Mouse (Mus musculus) stomach, embryonic 14.5 days (tissue): Measurements from ENCODE around the gene Hist1h3g. TPM values are rescaled to one million over a fixed set of nuclear protein-coding genes. Genes with fewer than 3 reads are reported as not detected.
A peak's percentile ranks its signal among the peaks of the same experiment; 100 is the strongest.

Experiments used
- ATAC-seq: fragments of 200-750 bp; cut with Nextera tagmentation; 2 replicates; pipeline ENCODE4 v1.8.0; 2017; ENCODE audit warnings: low read depth, moderate TSS enrichment; ENCODE audit not compliant: insufficient number of reproducible peaks, insufficient read depth, low FRiP score
- H3K27ac ChIP-seq: fragments of 300-500 bp; sonication (generic); 2 replicates; pipeline ENCODE4 v1.5.1; 2014; ENCODE audit warnings: mild to moderate bottlenecking, low read length, moderate library complexity, mixed read lengths
- H3K27me3 ChIP-seq: fragments of 300-500 bp; sonication (generic); 2 replicates; pipeline ENCODE4 v1.6.1; 2014; ENCODE audit warnings: low read length, control low read depth, mixed read lengths; ENCODE audit not compliant: control insufficient read depth, insufficient read depth
- H3K36me3 ChIP-seq: fragments of 300-500 bp; sonication (generic); 2 replicates; pipeline ENCODE4 v1.6.1; 2014; ENCODE audit warnings: mild to moderate bottlenecking, control low read depth, low read length, moderate library complexity, mixed read lengths; ENCODE audit not compliant: control insufficient read depth, insufficient read depth
- H3K4me1 ChIP-seq: fragments of 300-500 bp; sonication (generic); 2 replicates; pipeline ENCODE4 v1.6.1; 2014; ENCODE audit warnings: low read length, control low read depth, mixed read lengths; ENCODE audit not compliant: control insufficient read depth, insufficient read depth
- H3K4me2 ChIP-seq: fragments of 300-500 bp; sonication (generic); replicated peaks from 2 replicates; pipeline ENCODE4 v1.6.1; 2014; ENCODE audit warnings: low read depth, low read length, control low read depth
- H3K4me3 ChIP-seq: fragments of 300-500 bp; sonication (generic); 2 replicates; pipeline ENCODE4 v1.5.1; 2014; ENCODE audit warnings: low read depth, low read length, control low read depth
- H3K9ac ChIP-seq: fragments of 300-500 bp; sonication (generic); replicated peaks from 2 replicates; pipeline ENCODE4 v1.6.1; 2014; ENCODE audit warnings: low read depth, mild to moderate bottlenecking, control low read depth, low read length, moderate library complexity, mixed read lengths
- H3K9me3 ChIP-seq: fragments of 300-500 bp; sonication (generic); 2 replicates; pipeline ENCODE4 v1.6.1; 2016; ENCODE audit warnings: low read depth, low read length, control low read depth; ENCODE audit not compliant: control insufficient read depth
- WGBS: fragments of 180-500 bp; shearing (Covaris S2); extraction: QIAGEN DNeasy Blood & Tissue Kit; methylation state at CpG from one replicate; pipeline ENCODE4 v1.1.7; 2014; 5-methylcytosine and 5-hydroxymethylcytosine counted together
- polyA plus RNA-seq: library from polyadenylated mRNA; unstranded; fragments of >200 nt; fragmentation: Nextera tagmentation; extraction: Ambion mirVana; gene quantifications from 2 replicates; pipeline ENCODE4 v1.2.1, GENCODE M21; 2014

Gene Hist1h3g
- polyA plus RNA-seq, 1 experiment from 2014 or later: 7.8 TPM

DNA sequence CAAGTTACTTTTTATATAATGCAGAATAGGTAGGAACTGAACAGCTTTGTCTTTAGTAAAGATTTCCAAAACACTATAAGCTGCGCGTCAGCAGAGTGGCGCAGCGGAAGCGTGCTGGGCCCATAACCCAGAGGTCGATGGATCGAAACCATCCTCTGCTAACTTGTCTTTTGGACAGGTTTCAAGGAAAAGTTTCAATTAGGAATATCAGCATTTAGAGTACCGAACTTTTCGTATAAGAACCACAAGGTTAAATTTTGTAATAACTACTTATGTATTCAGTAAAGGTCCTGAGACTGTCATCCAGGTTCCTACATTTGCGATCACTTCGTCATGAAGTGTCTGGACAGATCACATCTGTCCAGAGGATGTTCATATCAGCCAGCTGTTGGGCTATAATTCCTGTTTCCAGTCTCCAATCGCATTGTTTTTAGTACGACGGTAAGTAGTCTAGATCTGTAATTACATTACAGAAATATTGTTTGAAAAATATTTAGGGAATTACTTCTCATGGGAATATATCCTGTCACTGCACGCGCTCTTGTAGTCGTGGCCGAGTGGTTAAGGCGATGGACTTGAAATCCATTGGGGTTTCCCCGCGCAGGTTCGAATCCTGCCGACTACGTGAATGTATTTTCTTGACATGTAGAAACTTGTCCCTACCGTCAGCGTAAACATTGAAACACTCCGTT is 17.5 kb upstream of the Hist1h3g start:
- Histone ChIP-seq H3K27ac (no peak overlapping the region; the same call in 1 of the 2 replicates), H3K4me1 (no peaks in the 10 kb centered on the region; the same call in 1 of the 2 replicates), H3K36me3 (no peaks in the 10 kb centered on the region), H3K4me3 (peak overlapping the region; percentile 55), H3K9me3 (no peaks in the 10 kb centered on the region), H3K27me3 (no peaks in the 10 kb centered on the region), H3K4me2 (peak overlapping the region; percentile 72), H3K9ac (peak overlapping the region; percentile 33; the same call in 1 of the 2 replicates)
- peak; percentile 81 for ATAC-seq
- under 1% methylated on average over 27 of the region's 27 CpGs for WGBS

DNA sequence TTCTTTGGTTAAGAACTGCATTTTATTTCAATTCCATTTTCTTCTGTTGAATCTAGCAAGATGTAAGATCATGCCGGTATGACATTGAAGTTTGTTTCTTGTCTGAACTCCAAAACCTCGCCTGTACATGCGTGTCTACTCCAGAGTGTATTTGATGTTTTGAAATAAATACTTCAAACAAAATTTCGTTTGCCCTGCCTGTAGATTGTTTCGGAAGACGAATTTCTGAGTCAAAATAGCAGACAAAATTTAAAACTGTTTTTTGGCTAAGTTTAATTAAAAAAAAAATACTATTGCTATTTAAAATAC is 17.0 kb upstream of the Hist1h3g start:
- Histone ChIP-seq H3K4me3 (peak overlapping the region; percentile 55), H3K36me3 (no peaks in the 10 kb centered on the region), H3K9ac (peak overlapping the region; percentile 33; the same call in 1 of the 2 replicates), H3K4me2 (peak overlapping the region; percentile 72), H3K4me1 (no peaks in the 10 kb centered on the region; the same call in 1 of the 2 replicates), H3K27me3 (no peaks in the 10 kb centered on the region), H3K9me3 (no peaks in the 10 kb centered on the region), H3K27ac (no peak overlapping the region)
- WGBS: under 1% methylated on average over 6 of the region's 6 CpGs
- no peak for ATAC-seq

DNA sequence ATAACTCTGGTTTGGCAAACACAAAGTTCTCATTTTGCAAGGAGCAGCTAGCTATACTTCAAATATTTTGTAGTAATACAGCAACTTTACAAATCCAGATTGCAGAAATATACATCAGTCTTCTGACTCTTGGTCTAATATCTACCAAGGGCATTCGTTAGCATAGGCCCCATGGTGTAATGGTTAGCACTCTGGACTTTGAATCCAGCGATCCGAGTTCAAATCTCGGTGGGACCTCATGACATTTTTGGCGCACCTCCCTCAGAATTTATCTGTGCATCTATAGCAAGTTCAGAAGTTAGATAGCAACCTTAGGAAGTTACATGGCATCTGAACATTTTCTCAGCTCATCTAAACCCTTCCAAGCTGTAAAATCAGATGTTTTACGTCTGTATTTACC is 16.3 kb upstream of the Hist1h3g start:
- 0% methylated on average over 6 of the region's 6 CpGs for WGBS
- H3K27ac ChIP-seq: no peak overlapping the region
- H3K4me3 ChIP-seq: peak overlapping the region; percentile 55
- H3K9ac ChIP-seq: no peak overlapping the region
- peak overlapping the region; percentile 72 for H3K4me2 ChIP-seq
- no peaks in the 10 kb centered on the region for H3K36me3 ChIP-seq
- H3K27me3 ChIP-seq: no peaks in the 10 kb centered on the region
- H3K9me3 ChIP-seq: no peaks in the 10 kb centered on the region
- no peaks in the 10 kb centered on the region; the same call in 1 of the 2 replicates for H3K4me1 ChIP-seq
- peak; percentile 51; the same call in 1 of the 2 replicates for ATAC-seq

DNA sequence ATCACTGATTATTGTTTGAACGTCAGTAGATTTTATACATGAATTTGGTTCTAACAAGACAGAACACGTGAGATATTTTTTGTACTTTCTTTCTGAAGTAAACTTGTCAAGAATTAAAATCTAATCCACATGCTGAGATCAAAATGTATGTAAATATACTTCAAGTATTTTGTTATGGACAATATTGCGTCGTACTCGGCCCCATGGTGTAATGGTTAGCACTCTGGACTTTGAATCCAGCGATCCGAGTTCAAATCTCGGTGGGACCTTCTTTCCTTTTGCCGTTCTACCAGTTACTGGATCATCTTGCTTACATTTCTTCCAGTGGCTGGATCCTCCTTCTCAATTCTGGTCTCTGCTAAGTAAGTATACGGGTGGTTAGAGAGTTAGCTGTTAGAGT is 15.8 kb upstream of the Hist1h3g start:
- ATAC-seq: peak; percentile 54; the same call in 1 of the 2 replicates
- no peaks in the 10 kb centered on the region; the same call in 1 of the 2 replicates for H3K4me1 ChIP-seq
- H3K4me3 ChIP-seq: peak overlapping the region; percentile 55
- H3K36me3 ChIP-seq: no peaks in the 10 kb centered on the region
- no peak overlapping the region for H3K9ac ChIP-seq
- H3K9me3 ChIP-seq: no peaks in the 10 kb centered on the region
- H3K27me3 ChIP-seq: no peaks in the 10 kb centered on the region
- no peak overlapping the region for H3K27ac ChIP-seq
- H3K4me2 ChIP-seq: peak overlapping the region; percentile 72
- under 1% methylated on average over 10 of the region's 10 CpGs for WGBS

DNA sequence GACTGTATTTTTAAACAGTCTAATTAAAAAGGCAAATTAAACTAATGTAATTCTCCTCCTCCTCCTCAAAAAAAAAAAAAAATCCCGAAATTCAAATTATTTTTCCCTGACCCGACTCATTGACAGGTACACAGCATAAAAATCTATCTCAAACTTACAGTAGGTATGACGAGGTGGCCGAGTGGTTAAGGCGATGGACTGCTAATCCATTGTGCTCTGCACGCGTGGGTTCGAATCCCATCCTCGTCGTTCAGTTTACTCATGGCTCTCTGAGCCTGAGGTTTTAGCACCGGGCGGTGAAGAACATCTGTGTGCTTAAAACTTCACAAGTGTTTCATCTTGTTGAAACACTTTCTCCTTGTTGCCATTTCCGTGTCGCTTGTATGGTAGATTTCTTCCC is 13.5 kb upstream of the Hist1h3g start:
- Histone ChIP-seq H3K36me3 (no peaks in the 10 kb centered on the region), H3K4me3 (no peak overlapping the region), H3K27me3 (no peaks in the 10 kb centered on the region), H3K4me1 (no peaks in the 10 kb centered on the region), H3K9me3 (no peaks in the 10 kb centered on the region), H3K9ac (no peak overlapping the region), H3K27ac (no peak overlapping the region), H3K4me2 (0 out of 2 replicates have a peak overlapping the region, but pooled peaks have one; percentile 23)
- under 1% methylated on average over 14 of the region's 14 CpGs for WGBS
- no peak for ATAC-seq

DNA sequence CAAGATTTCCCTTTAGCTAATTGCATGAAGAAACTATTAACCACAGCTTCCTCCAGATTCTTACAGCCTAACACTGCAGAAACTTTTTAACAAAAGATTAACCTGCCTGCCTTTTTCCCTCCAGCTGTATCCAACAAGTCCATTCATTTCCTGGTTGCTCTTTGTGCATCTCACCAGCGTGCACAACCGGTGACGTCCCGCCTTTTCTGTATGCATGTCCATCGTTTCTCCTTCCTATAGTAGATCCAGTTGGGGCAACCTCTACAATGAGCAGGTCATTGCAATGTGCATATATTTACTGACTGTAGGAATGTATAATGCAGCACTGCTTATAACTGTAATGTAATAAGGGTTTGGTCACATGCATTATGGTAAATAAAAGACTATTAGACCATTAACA is 11.2 kb upstream of the Hist1h3g start:
- Histone ChIP-seq H3K4me1 (peaks cover 3% of the 10 kb centered on the region; the same call in 1 of the 2 replicates), H3K27me3 (no peaks in the 10 kb centered on the region), H3K9ac (no peak overlapping the region), H3K27ac (no peak overlapping the region), H3K9me3 (no peaks in the 10 kb centered on the region), H3K36me3 (no peaks in the 10 kb centered on the region), H3K4me3 (no peak overlapping the region), H3K4me2 (no peak overlapping the region)
- WGBS: 58% methylated on average over 5 of the region's 5 CpGs
- ATAC-seq: no peak

DNA sequence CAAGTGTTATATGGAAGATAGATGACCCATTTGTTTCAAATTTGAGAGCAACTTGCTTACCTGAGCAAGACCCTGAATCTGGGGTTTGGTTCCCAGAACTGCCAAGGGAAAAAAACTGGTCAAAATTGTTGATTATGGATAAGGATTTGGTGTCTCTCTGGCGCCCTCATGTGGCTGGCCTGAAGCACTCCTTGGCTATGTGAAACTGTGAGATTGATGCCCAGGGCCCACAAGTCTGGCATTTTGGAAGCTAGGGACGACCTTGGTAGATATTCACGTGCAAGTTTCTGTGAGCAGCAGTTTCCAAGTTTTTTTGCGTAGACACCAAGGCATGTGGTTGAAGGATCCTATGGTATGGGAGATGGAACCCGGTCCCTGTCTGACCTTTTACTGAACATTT is 10.6 kb upstream of the Hist1h3g start:
- H3K27me3 ChIP-seq: no peaks in the 10 kb centered on the region
- H3K4me1 ChIP-seq: peaks cover 5% of the 10 kb centered on the region; the same call in 1 of the 2 replicates
- no peak overlapping the region for H3K9ac ChIP-seq
- H3K4me2 ChIP-seq: no peak overlapping the region
- no peak overlapping the region for H3K4me3 ChIP-seq
- no peak for ATAC-seq
- H3K9me3 ChIP-seq: no peaks in the 10 kb centered on the region
- no peaks in the 10 kb centered on the region for H3K36me3 ChIP-seq
- 11% methylated on average over 5 of the region's 5 CpGs for WGBS
- no peak overlapping the region for H3K27ac ChIP-seq

DNA sequence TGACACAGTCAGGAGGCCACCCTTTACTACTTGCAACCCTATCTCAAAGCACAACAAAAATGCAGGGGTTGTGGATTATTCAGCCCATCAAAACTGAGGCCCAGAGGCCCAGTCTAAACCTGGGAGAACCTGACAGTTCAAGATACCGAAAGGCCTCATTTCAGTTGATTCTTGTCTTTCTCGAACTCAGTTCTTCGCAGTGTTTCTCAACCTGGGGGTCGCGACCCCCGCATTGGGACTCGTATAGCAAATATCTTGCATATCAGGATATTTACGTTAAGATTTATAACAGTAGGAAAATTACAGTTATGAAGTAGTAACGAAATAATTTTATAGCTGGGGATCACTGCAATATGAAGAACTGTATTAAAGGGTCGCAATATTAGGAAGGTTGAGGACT is 9.3 kb upstream of the Hist1h3g start:
- WGBS: 1% methylated on average over 10 of the region's 10 CpGs
- H3K36me3 ChIP-seq: no peaks in the 10 kb centered on the region
- no peaks in the 10 kb centered on the region for H3K27me3 ChIP-seq
- H3K27ac ChIP-seq: no peak overlapping the region
- no peaks in the 10 kb centered on the region for H3K9me3 ChIP-seq
- peaks cover 5% of the 10 kb centered on the region; the same call in 1 of the 2 replicates for H3K4me1 ChIP-seq
- no peak overlapping the region for H3K9ac ChIP-seq
- H3K4me3 ChIP-seq: peak overlapping the region; percentile 30
- peak overlapping the region; percentile 38 for H3K4me2 ChIP-seq
- ATAC-seq: no peak
